Mouse (Mus musculus) lung, embryonic 16.5 days (tissue): ENCODE results near the gene Wdr25. TPM values are rescaled to one million over a fixed set of nuclear protein-coding genes. Genes with fewer than 3 reads are reported as not detected.

Experiments used
- ATAC-seq: fragments of 200-750 bp; cut with Nextera tagmentation; 2 replicates; pipeline ENCODE4 v1.8.0; 2017; ENCODE audit warnings: low read depth, mild to moderate bottlenecking, moderate library complexity
- H3K27ac ChIP-seq: fragments of 300-500 bp; sonication (generic); 2 replicates; pipeline ENCODE4 v1.5.1; 2014; ENCODE audit warnings: mild to moderate bottlenecking, control low read depth, low read length
- H3K27me3 ChIP-seq: fragments of 300-500 bp; sonication (generic); 2 replicates; pipeline ENCODE4 v1.6.1; 2014; ENCODE audit warnings: low read depth, low read length, mixed read lengths; ENCODE audit not compliant: control insufficient read depth, insufficient read depth
- H3K36me3 ChIP-seq: fragments of 300-500 bp; sonication (generic); 2 replicates; pipeline ENCODE4 v1.6.1; 2014; ENCODE audit warnings: low read length; ENCODE audit not compliant: control insufficient read depth, insufficient read depth
- H3K4me1 ChIP-seq: fragments of 300-500 bp; sonication (generic); replicated peaks from 2 replicates; pipeline ENCODE4 v1.6.1; 2014; ENCODE audit warnings: low read length, mixed read lengths; ENCODE audit not compliant: control insufficient read depth, insufficient read depth
- H3K4me2 ChIP-seq: fragments of 300-500 bp; sonication (generic); 2 replicates; pipeline ENCODE4 v1.6.1; 2014; ENCODE audit warnings: low read depth, low read length, control low read depth
- H3K4me3 ChIP-seq: fragments of 300-500 bp; sonication (generic); 2 replicates; pipeline ENCODE4 v1.5.1; 2014; ENCODE audit warnings: mild to moderate bottlenecking, low read length, control low read depth
- H3K9ac ChIP-seq: fragments of 300-500 bp; sonication (generic); 2 replicates; pipeline ENCODE4 v1.6.1; 2014; ENCODE audit warnings: low read length, control low read depth
- H3K9me3 ChIP-seq: fragments of 300-500 bp; sonication (generic); 2 replicates; pipeline ENCODE4 v1.6.1; 2016; ENCODE audit warnings: low read length; ENCODE audit not compliant: control insufficient read depth
- WGBS: fragments of 180-500 bp; shearing (Covaris S2); extraction: QIAGEN DNeasy Blood & Tissue Kit; methylation state at CpG from one replicate; pipeline ENCODE4 v1.1.7; 2014; 5-methylcytosine and 5-hydroxymethylcytosine counted together
- polyA plus RNA-seq: library from polyadenylated mRNA; unstranded; fragments of >200 nt; fragmentation: Nextera tagmentation; extraction: Ambion mirVana; gene quantifications from 2 replicates; pipeline ENCODE4 v1.2.1, GENCODE M21; 2015

Gene Wdr25
- polyA plus RNA-seq, 1 experiment from 2014 or later: 10.9 TPM

- no peaks in the 10 kb centered on the region for H3K36me3 ChIP-seq
- 75% methylated on average over 12 of the region's 12 CpGs for WGBS
- H3K9ac ChIP-seq: no peak overlapping the region
- no peaks in the 10 kb centered on the region; the same call in 1 of the 2 replicates for H3K27me3 ChIP-seq
- no peak for ATAC-seq
- no peaks in the 10 kb centered on the region for H3K9me3 ChIP-seq
- H3K27ac ChIP-seq: no peak overlapping the region
- H3K4me1 ChIP-seq: no peaks in the 10 kb centered on the region
- no peak overlapping the region for H3K4me2 ChIP-seq
- no peak overlapping the region for H3K4me3 ChIP-seq
Measured at GRCm38 (mm10) chr12:108995976-108996636, 102.7 kb downstream of the Wdr25 start.

- Histone ChIP-seq H3K27me3 (no peaks in the 10 kb centered on the region; the same call in 1 of the 2 replicates), H3K9ac (no peak overlapping the region), H3K36me3 (no peaks in the 10 kb centered on the region), H3K4me1 (no peaks in the 10 kb centered on the region), H3K4me2 (no peak overlapping the region), H3K4me3 (no peak overlapping the region), H3K27ac (no peak overlapping the region), H3K9me3 (no peaks in the 10 kb centered on the region)
- ATAC-seq: no peak
- WGBS: 85% methylated on average over 8 of the region's 8 CpGs
Measured at GRCm38 (mm10) chr12:108997249-108997648, 103.8 kb downstream of the Wdr25 start.

- H3K4me2 ChIP-seq: no peak overlapping the region
- no peak overlapping the region for H3K9ac ChIP-seq
- H3K27me3 ChIP-seq: no peaks in the 10 kb centered on the region
- WGBS: 60% methylated on average over 7 of the region's 7 CpGs
- no peaks in the 10 kb centered on the region for H3K4me1 ChIP-seq
- H3K4me3 ChIP-seq: no peak overlapping the region
- H3K36me3 ChIP-seq: no peaks in the 10 kb centered on the region
- H3K27ac ChIP-seq: no peak overlapping the region
- H3K9me3 ChIP-seq: no peaks in the 10 kb centered on the region
- no peak for ATAC-seq
Measured at GRCm38 (mm10) chr12:109002978-109003377, 109.5 kb downstream of the Wdr25 start.

- no peak overlapping the region for H3K9ac ChIP-seq
- H3K4me1 ChIP-seq: no peaks in the 10 kb centered on the region
- H3K4me3 ChIP-seq: no peak overlapping the region
- no peak for ATAC-seq
- H3K27me3 ChIP-seq: no peaks in the 10 kb centered on the region
- no peaks in the 10 kb centered on the region for H3K36me3 ChIP-seq
- H3K27ac ChIP-seq: no peak overlapping the region
- 76% methylated on average over 18 of the region's 18 CpGs for WGBS
- H3K9me3 ChIP-seq: no peaks in the 10 kb centered on the region
- no peak overlapping the region for H3K4me2 ChIP-seq
Measured at GRCm38 (mm10) chr12:109010070-109010649, 116.7 kb downstream of the Wdr25 start.

- Histone ChIP-seq H3K36me3 (peaks cover 4% of the 10 kb centered on the region), H3K4me2 (no peak overlapping the region), H3K27ac (no peak overlapping the region), H3K27me3 (no peaks in the 10 kb centered on the region), H3K9me3 (no peaks in the 10 kb centered on the region), H3K9ac (no peak overlapping the region), H3K4me1 (no peaks in the 10 kb centered on the region), H3K4me3 (no peak overlapping the region)
- WGBS: 68% methylated on average over 10 of the region's 10 CpGs
- ATAC-seq: peak; percentile 71; the same call in 1 of the 2 replicates
Measured at GRCm38 (mm10) chr12:109022181-109022691, 128.8 kb downstream of the Wdr25 start.

- 78% methylated on average over 5 of the region's 5 CpGs for WGBS
Measured at GRCm38 (mm10) chr12:109022966-109023365, 129.5 kb downstream of the Wdr25 start.

GRCm38 (mm10) chr12:109023780-109024179 lies 130.3 kb downstream of the Wdr25 start:
- Histone ChIP-seq H3K9me3 (no peaks in the 10 kb centered on the region), H3K4me1 (no peaks in the 10 kb centered on the region), H3K27ac (no peak overlapping the region), H3K36me3 (peaks cover 4% of the 10 kb centered on the region), H3K4me2 (no peak overlapping the region), H3K4me3 (no peak overlapping the region), H3K9ac (no peak overlapping the region), H3K27me3 (no peaks in the 10 kb centered on the region)
- WGBS: 55% methylated on average over 9 of the region's 9 CpGs
- no peak for ATAC-seq

More at GRCm38 (mm10) chr12:109022966-109023365, 129.5 kb downstream of the Wdr25 start:
- Histone ChIP-seq H3K27ac (no peak overlapping the region), H3K4me2 (no peak overlapping the region), H3K27me3 (no peaks in the 10 kb centered on the region), H3K4me1 (no peaks in the 10 kb centered on the region), H3K9me3 (no peaks in the 10 kb centered on the region), H3K9ac (no peak overlapping the region), H3K4me3 (no peak overlapping the region), H3K36me3 (peaks cover 4% of the 10 kb centered on the region)
- no peak for ATAC-seq

- peaks cover 13% of the 10 kb centered on the region for H3K27me3 ChIP-seq
- no peak overlapping the region for H3K4me3 ChIP-seq
- H3K9me3 ChIP-seq: peaks cover 7% of the 10 kb centered on the region
- H3K36me3 ChIP-seq: 0 out of 2 replicates have a peak, but pooled peaks cover 4% of the 10 kb centered on the region
- no peak for ATAC-seq
- no peaks in the 10 kb centered on the region for H3K4me1 ChIP-seq
- H3K4me2 ChIP-seq: no peak overlapping the region
- H3K9ac ChIP-seq: no peak overlapping the region
- 73% methylated on average over 2 of the region's 2 CpGs for WGBS
- H3K27ac ChIP-seq: no peak overlapping the region
Measured at GRCm38 (mm10) chr12:109037026-109037425, 143.6 kb downstream of the Wdr25 start.

DNA sequence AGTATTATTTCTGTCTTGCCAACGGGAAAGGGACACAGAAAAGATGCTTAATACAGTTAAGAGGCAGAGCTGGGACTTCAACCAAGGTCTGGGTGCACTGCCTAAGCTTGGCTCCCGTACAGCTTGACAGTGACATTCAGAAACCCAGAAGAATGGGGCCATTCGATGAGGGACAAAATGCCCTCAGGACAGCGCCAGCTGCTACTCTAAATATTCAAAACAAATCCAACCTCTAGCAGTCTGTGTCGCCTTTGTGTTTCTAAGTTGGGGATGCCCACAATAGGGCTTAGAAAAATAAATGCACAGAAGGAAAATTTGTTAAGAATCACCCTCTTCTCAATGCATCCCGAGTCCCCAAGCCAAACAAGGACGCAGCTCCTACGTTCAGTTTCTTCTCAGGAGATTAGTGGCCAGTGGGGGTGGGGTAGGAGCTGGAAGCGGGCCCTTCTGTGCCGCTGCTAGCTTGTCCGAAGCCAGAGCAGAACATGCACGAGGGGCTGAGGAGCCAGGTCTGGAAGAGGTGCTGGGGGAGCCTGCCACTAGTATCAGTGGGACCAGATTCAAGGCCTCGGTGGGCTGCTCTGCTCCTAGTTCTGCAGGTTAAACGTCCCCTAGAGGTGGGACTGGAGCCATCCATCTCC lies 144.9 kb downstream of the Wdr25 start:
- no peak for ATAC-seq
- no peak overlapping the region for H3K9ac ChIP-seq
- H3K27me3 ChIP-seq: peaks cover 13% of the 10 kb centered on the region
- H3K4me2 ChIP-seq: no peak overlapping the region
- H3K9me3 ChIP-seq: peaks cover 7% of the 10 kb centered on the region
- H3K36me3 ChIP-seq: 0 out of 2 replicates have a peak, but pooled peaks cover 4% of the 10 kb centered on the region
- no peak overlapping the region for H3K4me3 ChIP-seq
- WGBS: 44% methylated on average over 14 of the region's 14 CpGs
- no peak overlapping the region for H3K27ac ChIP-seq
- no peaks in the 10 kb centered on the region for H3K4me1 ChIP-seq
